Mouse (Mus musculus) CD4-positive, CD25-positive, alpha-beta regulatory T cell, adult 9 weeks (primary cell): ENCODE data around the gene Nme4. TPM values are rescaled to one million over a fixed set of nuclear protein-coding genes. Genes with fewer than 3 reads are reported as not detected.

Experiments
- polyA plus RNA-seq: library from polyadenylated mRNA; unstranded; fragments of 100-300 nt; shearing (Covaris generic); gene quantifications from one replicate; pipeline ENCODE4 v1.2.1, GENCODE M21; 2017

Nme4 gene
- 2.0 TPM for polyA plus RNA-seq

GRCm38 (mm10) chr17:26095121-26095740 lies at the start of gene Nme4:
Nme4 (minus strand) TSS chr17:26095602.

GRCm38 (mm10) chr17:26138239-26138836 lies 42.9 kb upstream of the Nme4 start, which contains the start of gene Axin1:
Axin1 (plus strand) TSS chr17:26138688.

GRCm38 (mm10) chr17:26123267-26123684 lies 27.9 kb upstream of the Nme4 start, which contains the start of gene Mrpl28:
Mrpl28 (plus strand) TSS chr17:26123500.

GRCm38 (mm10) chr17:26113181-26113948 lies 18.0 kb upstream of the Nme4 start, which contains the start of gene Tmem8:
Tmem8 (plus strand) TSS chr17:26113299.

GRCm38 (mm10) chr17:26089905-26090632 lies 5.3 kb downstream of the Nme4 start, which contains the start of gene Decr2:
Decr2 (minus strand) TSS chr17:26090337.

GRCm38 (mm10) chr17:26068831-26069739 lies 26.3 kb downstream of the Nme4 start, which contains the start of gene Rab11fip3:
Rab11fip3 (minus strand) TSS chr17:26069555.

Other genes starting within 250 kb of the Nme4 start
- gene Wdr90, start 234.1 kb downstream of the Nme4 start, polyA plus RNA-seq = 6.7 TPM
- gene Mcrip2, start 226.8 kb downstream of the Nme4 start, polyA plus RNA-seq = 2.4 TPM
- gene Mettl26, start 220.5 kb downstream of the Nme4 start, polyA plus RNA-seq = 112 TPM
- 1.5 TPM for gene Wfikkn1, start 214.7 kb downstream of the Nme4 start, polyA plus RNA-seq
- 5.6 TPM for gene Rab40c, start 175.9 kb downstream of the Nme4 start, polyA plus RNA-seq
- 63.9 TPM for gene Pigq, start 150.7 kb downstream of the Nme4 start, polyA plus RNA-seq
- gene Nhlrc4, start 150.6 kb downstream of the Nme4 start, polyA plus RNA-seq = not detected
- gene A930017K11Rik, start 143.0 kb downstream of the Nme4 start, polyA plus RNA-seq = not detected
- 14.6 TPM for gene Capn15, start 109.8 kb downstream of the Nme4 start, polyA plus RNA-seq
- gene Rab11fip3, start 26.0 kb downstream of the Nme4 start, polyA plus RNA-seq = 1.5 TPM
- gene Decr2, start 5.3 kb downstream of the Nme4 start, polyA plus RNA-seq = 35.3 TPM
- 4.8 TPM for gene Tmem8, start 17.7 kb upstream of the Nme4 start, polyA plus RNA-seq
- 93.0 TPM for gene Mrpl28, start 27.9 kb upstream of the Nme4 start, polyA plus RNA-seq
- 8.9 TPM for gene Axin1, start 43.1 kb upstream of the Nme4 start, polyA plus RNA-seq
- not detected for gene Pdia2, start 103.5 kb upstream of the Nme4 start, polyA plus RNA-seq
- 17.6 TPM for gene Rgs11, start 107.3 kb upstream of the Nme4 start, polyA plus RNA-seq
- not detected for gene Arhgdig, start 112.2 kb upstream of the Nme4 start, polyA plus RNA-seq
- gene Fam234a, start 148.6 kb upstream of the Nme4 start, polyA plus RNA-seq = 29.9 TPM
- 92.1 TPM for gene Luc7l, start 157.3 kb upstream of the Nme4 start, polyA plus RNA-seq